Comparison of ENCODE assay signal across 9 mouse cellular contexts in genomic region chr1:72827411-72828315, GRCm38 (mm10). TPM values are rescaled to one million over a fixed set of nuclear protein-coding genes. Genes with fewer than 3 reads are reported as not detected.
DNase-seq lines count a peak whose midpoint lies in the region; ATAC-seq and TF ChIP-seq lines count a peak whose summit lies in the region.
"Had no signal": no experiment of that assay in that cellular context is flagged by ENCODE, and none has a peak within 500 bp of the region (broad histone marks: within the 10 kb centered on the region; RNA-seq: fewer than 3 reads in every experiment).

No protein-coding gene starts in this region.

- H3K36me3 ChIP-seq in heart, embryonic 15.5 days: no peaks in the 10 kb centered on the region
- no peaks in the 10 kb centered on the region for H3K36me3 ChIP-seq in heart, adult 2 months (ENCODE audit: control insufficient read depth, insufficient read depth, low read length)
- H3K36me3 ChIP-seq in forebrain, postnatal 0 days (ENCODE audit: insufficient read depth): no peaks in the 10 kb centered on the region
- H3K36me3 ChIP-seq in midbrain, embryonic 12.5 days: peaks cover 27% of the 10 kb centered on the region

- TF ChIP-seq CTCF in heart, adult 2 months (IDR thresholded peaks at IDR 0.05): no peak
- no peak for TF ChIP-seq CTCF in forebrain, postnatal 0 days (IDR thresholded peaks at IDR 0.05; ENCODE audit: low read depth)
- no peak for TF ChIP-seq CTCF in gastrocnemius, adult 2 months (IDR thresholded peaks at IDR 0.05)

- WGBS in heart, embryonic 15.5 days: 32% methylated on average over 12 of the region's 12 CpGs
- 54% methylated on average over 12 of the region's 12 CpGs for WGBS in heart, adult 2 months
- 9% methylated on average over 12 of the region's 12 CpGs for WGBS in forebrain, postnatal 0 days
- 15% methylated on average over 12 of the region's 12 CpGs for whole genome bisulfite sequencing in midbrain, embryonic 12.5 days

- no peaks in the 10 kb centered on the region for H3K9me3 ChIP-seq in heart, embryonic 15.5 days (replicated peaks)
- H3K9me3 ChIP-seq in forebrain, postnatal 0 days (ENCODE audit: low read length): no peaks in the 10 kb centered on the region
- no peaks in the 10 kb centered on the region for H3K9me3 ChIP-seq in midbrain, embryonic 12.5 days

- peak overlapping the region; percentile 99 for H3K4me2 ChIP-seq in heart, embryonic 15.5 days
- H3K4me2 ChIP-seq in forebrain, postnatal 0 days (ENCODE audit: low read depth): peak overlapping the region; percentile 89
- H3K4me2 ChIP-seq in midbrain, embryonic 12.5 days (replicated peaks): peak overlapping the region; percentile 91

- 0 out of 2 replicates have a peak, but pooled peaks have one; percentile 24 for ATAC-seq in heart, embryonic 15.5 days (replicated peaks; ENCODE audit: insufficient number of reproducible peaks, insufficient read depth, low FRiP score, low read depth)
- peak; percentile 6 for ATAC-seq in forebrain, postnatal 0 days
- ATAC-seq in midbrain, embryonic 12.5 days (ENCODE audit: low FRiP score, low read depth): peak; percentile 53

- no peaks in the 10 kb centered on the region for H3K79me2 ChIP-seq in heart, adult 2 months (replicated peaks; ENCODE audit: control insufficient read depth, insufficient read depth, low read length)

- TF ChIP-seq EP300 in heart, adult 2 months (IDR thresholded peaks at IDR 0.05; ENCODE audit: insufficient read depth, low read depth, low read length): no peak

- H3K4me1 ChIP-seq in heart, embryonic 15.5 days (replicated peaks): peaks cover 41% of the 10 kb centered on the region
- H3K4me1 ChIP-seq in heart, adult 2 months (ENCODE audit: control insufficient read depth, insufficient read depth, low read length): no peaks in the 10 kb centered on the region
- 0 out of 2 replicates have a peak, but pooled peaks cover 5% of the 10 kb centered on the region for H3K4me1 ChIP-seq in forebrain, postnatal 0 days (ENCODE audit: insufficient read depth)
- H3K4me1 ChIP-seq in midbrain, embryonic 12.5 days: peaks cover 43% of the 10 kb centered on the region

- TF ChIP-seq POLR2A in heart, adult 2 months (IDR thresholded peaks at IDR 0.05; ENCODE audit: insufficient read depth, low read depth, low read length): no peak

- H3K27me3 ChIP-seq in heart, embryonic 15.5 days: peaks cover 30% of the 10 kb centered on the region
- H3K27me3 ChIP-seq in heart, adult 2 months (ENCODE audit: control insufficient read depth, insufficient read depth, low read length): peaks cover 11% of the 10 kb centered on the region
- no peaks in the 10 kb centered on the region for H3K27me3 ChIP-seq in forebrain, postnatal 0 days (ENCODE audit: insufficient read depth, low read length)
- H3K27me3 ChIP-seq in midbrain, embryonic 12.5 days: peaks cover 2% of the 10 kb centered on the region; the same call in 1 of the 2 replicates

- DNase-seq in heart, adult 2 months: no peak
- DNase-seq in R1 (ENCODE audit: low read depth, low spot score): peak; percentile 87
- peak; percentile 39 for DNase-seq in forebrain, postnatal 0 days
- DNase-seq in gastrocnemius, adult 2 months: no peak
- no peak for DNase-seq in ovary, postnatal 10 days (ENCODE audit: low spot score)
- no peak for DNase-seq in adrenal gland, postnatal 36 days
- DNase-seq: lung, postnatal 4 days had no signal

- intact Hi-C loops in heart, adult 2 months (cut with DNase I): no loop called here
- intact Hi-C loops in gastrocnemius, adult 2 months (cut with DNase I): loop anchor here (5.0 kb wide), 1 partner anchor 45 kb away; no protein-coding TSS in a partner anchor

- no peak overlapping the region for H3K4me3 ChIP-seq in heart, embryonic 15.5 days
- H3K4me3 ChIP-seq in heart, adult 2 months: no peak overlapping the region
- peak overlapping the region; percentile 66 for H3K4me3 ChIP-seq in forebrain, postnatal 0 days (ENCODE audit: low read depth, low read length)
- H3K4me3 ChIP-seq in midbrain, embryonic 12.5 days: peak overlapping the region; percentile 88
- H3K4me3 ChIP-seq in gastrocnemius, adult 2 months: no peak overlapping the region

- no peak overlapping the region for H3K27ac ChIP-seq in heart, embryonic 15.5 days
- H3K27ac ChIP-seq in heart, adult 2 months: no peak overlapping the region
- H3K27ac ChIP-seq in forebrain, postnatal 0 days (ENCODE audit: low read depth, low read length): peak overlapping the region; percentile 46
- peak overlapping the region; percentile 94 for H3K27ac ChIP-seq in midbrain, embryonic 12.5 days (replicated peaks)
- H3K27ac ChIP-seq in gastrocnemius, adult 2 months: no peak overlapping the region

- H3K9ac ChIP-seq in heart, embryonic 15.5 days: no peak overlapping the region
- H3K9ac ChIP-seq in heart, adult 2 months (ENCODE audit: low read depth, low read length): no peak overlapping the region
- peak overlapping the region; percentile 78 for H3K9ac ChIP-seq in forebrain, postnatal 0 days
- H3K9ac ChIP-seq in midbrain, embryonic 12.5 days (replicated peaks): peak overlapping the region; percentile 94

RNA-seq across cellular contexts. Expression of gene Igfbp2, which starts 3.4 kb away (rescaled TPM):
- 44.4 and 85.9 TPM in 2 replicates for polyA plus RNA-seq in heart, embryonic 15.5 days (2015; fragmentation: Nextera tagmentation; extraction: Ambion mirVana)
- under 1 TPM in 1 of 2 experiments, not detected in 1; 0.30 TPM for total RNA-seq in heart, adult 2 months (2021)
- polyA plus RNA-seq in heart, adult 2 months (2012; rRNA removed): 0.41 and 2.6 TPM in 2 replicates
- 311 and 330 TPM in 2 replicates for total RNA-seq in forebrain, postnatal 0 days (2014; rRNA removed)
- polyA plus RNA-seq in forebrain, postnatal 0 days (2015; fragmentation: Nextera tagmentation; extraction: Ambion mirVana): 341 and 409 TPM in 2 replicates
- polyA plus RNA-seq in midbrain, embryonic 12.5 days (2016; fragmentation: Nextera tagmentation; extraction: Ambion mirVana): 548 and 637 TPM in 2 replicates
- not detected for total RNA-seq in gastrocnemius, adult 2 months (2021)
- 1 to 10 TPM; 1.8 to 2.0 TPM for total RNA-seq in adrenal gland, postnatal 36 days (2021)

RNA-seq across cellular contexts. Expression of gene Igfbp5, which starts 47.0 kb away (rescaled TPM):
- 79.0 and 101 TPM in 2 replicates for polyA plus RNA-seq in heart, embryonic 15.5 days (2015; fragmentation: Nextera tagmentation; extraction: Ambion mirVana)
- total RNA-seq in heart, adult 2 months (2021): 10 to 100 TPM; 94.0 to 94.7 TPM
- polyA plus RNA-seq in heart, adult 2 months (2012; rRNA removed): 77.8 and 91.0 TPM in 2 replicates
- 68.2 and 104 TPM in 2 replicates for total RNA-seq in forebrain, postnatal 0 days (2014; rRNA removed)
- polyA plus RNA-seq in forebrain, postnatal 0 days (2015; fragmentation: Nextera tagmentation; extraction: Ambion mirVana): 26.1 and 36.2 TPM in 2 replicates
- 31.1 and 41.2 TPM in 2 replicates for polyA plus RNA-seq in midbrain, embryonic 12.5 days (2016; fragmentation: Nextera tagmentation; extraction: Ambion mirVana)
- 100 to 1,000 TPM; 248 to 267 TPM for total RNA-seq in gastrocnemius, adult 2 months (2021)
- total RNA-seq in adrenal gland, postnatal 36 days (2021): 100 to 1,000 TPM in 1 of 2 experiments, 10 to 100 TPM in 1; 56.7 to 109 TPM

Comparison
In these comparisons a context has a peak if more than half of its experiments do, and no peak if none do; other contexts are left out.
1. H3K27ac ChIP-seq: peak in forebrain, postnatal 0 days (single experiment) and midbrain, embryonic 12.5 days (single experiment); none in heart, embryonic 15.5 days (single experiment), heart, adult 2 months (single experiment) and gastrocnemius, adult 2 months (single experiment).
2. H3K4me3 ChIP-seq: peak in forebrain, postnatal 0 days (single experiment) and midbrain, embryonic 12.5 days (single experiment); none in heart, embryonic 15.5 days (single experiment), heart, adult 2 months (single experiment) and gastrocnemius, adult 2 months (single experiment).
3. H3K9ac ChIP-seq: peak in forebrain, postnatal 0 days (single experiment) and midbrain, embryonic 12.5 days (single experiment); none in heart, embryonic 15.5 days (single experiment) and heart, adult 2 months (single experiment).
4. DNase-seq: peak in R1 (single experiment) and forebrain, postnatal 0 days (single experiment); none in heart, adult 2 months (0 of 2), gastrocnemius, adult 2 months (single experiment), ovary, postnatal 10 days (single experiment) and adrenal gland, postnatal 36 days (0 of 2).
5. RNA of gene Igfbp2, which starts 3.4 kb away (total RNA-seq): 311 to 330 TPM in forebrain, postnatal 0 days; 1.8 to 2.0 TPM in adrenal gland, postnatal 36 days, 0.30 TPM in heart, adult 2 months and not detected in gastrocnemius, adult 2 months; every median in the first group is over 100 times any median in the second.
6. Peak in every context shown above with its lines, with median percentiles within 50 percentile points of each other: ATAC-seq and H3K4me2 ChIP-seq.